Mouse (Mus musculus) ES-E14 (cell line): ENCODE measurements around the gene Ahcyl2.

Experiments
- CHD2 ChIP-seq: IDR thresholded peaks from 2 replicates; pipeline ENCODE4 v1.6.1; 2014; ENCODE audit warnings: mild to moderate bottlenecking, low read depth, low read length, inconsistent platforms
- HCFC1 ChIP-seq: IDR thresholded peaks from 2 replicates; pipeline ENCODE4 v1.6.1; 2012; ENCODE audit warnings: low read length, inconsistent platforms, borderline replicate concordance; ENCODE audit not compliant: insufficient read depth
- MAFK ChIP-seq: IDR thresholded peaks from 2 replicates; pipeline ENCODE4 v1.6.1; 2014; ENCODE audit warnings: mild to moderate bottlenecking, low read depth, low read length, inconsistent platforms; ENCODE audit not compliant: insufficient read depth
- ZC3H11A ChIP-seq: IDR thresholded peaks from 2 replicates; pipeline ENCODE4 v1.6.1; 2012; ENCODE audit warnings: low read depth, mild to moderate bottlenecking, inconsistent platforms, low read length, borderline replicate concordance

DNA sequence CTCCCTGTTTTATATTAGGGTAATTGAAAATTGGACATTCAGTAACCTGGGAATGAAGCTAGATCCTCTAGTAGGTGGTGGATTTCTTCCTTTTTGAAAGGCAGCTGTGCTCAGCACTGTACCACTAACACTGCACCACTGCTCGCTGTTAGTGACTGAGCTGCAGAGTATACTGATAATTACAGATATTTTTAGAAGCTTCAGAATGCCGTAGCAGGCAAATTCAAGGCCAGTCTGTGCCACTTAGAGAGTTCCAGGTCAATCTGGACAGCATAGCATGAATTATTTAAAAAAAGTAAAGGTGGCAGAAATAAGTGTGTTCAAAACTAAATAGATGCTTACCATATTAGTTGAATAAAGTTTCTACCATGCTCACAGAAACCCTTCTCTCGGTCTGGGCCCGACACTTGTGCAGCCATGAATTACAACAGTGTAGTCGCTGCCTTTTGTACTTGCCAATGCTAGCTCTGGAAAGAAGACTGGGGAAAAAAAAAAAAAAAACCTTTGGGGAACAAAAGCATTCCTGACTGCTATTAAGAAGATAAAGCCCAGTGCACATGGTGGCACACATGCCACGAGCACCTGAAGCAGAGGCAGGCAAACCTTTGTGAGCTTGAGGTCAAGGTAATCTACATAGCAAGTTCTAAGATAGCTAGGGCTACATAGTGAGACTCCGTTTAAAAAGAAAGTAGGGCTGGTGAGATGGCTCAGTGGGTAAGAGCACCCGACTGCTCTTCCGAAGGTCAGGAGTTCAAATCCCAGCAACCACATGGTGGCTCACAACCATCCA is 99.3 kb downstream of the Ahcyl2 start:
- no peak for TF ChIP-seq CHD2
- no peak for TF ChIP-seq HCFC1
- no peak for TF ChIP-seq ZC3H11A
- TF ChIP-seq MAFK, result no peak
